Mouse (Mus musculus) heart, postnatal 4 days (tissue): ENCODE data around the gene Olfr122. TPM values are rescaled to one million over a fixed set of nuclear protein-coding genes. Genes with fewer than 3 reads are reported as not detected.

ENCODE experiments used
- DNase-seq: peaks from one replicate; pipeline ENCODE4 v3.0.0; 2021
- total RNA-seq, 2 experiments: library from RNA; stranded (reverse); gene quantifications; 2 replicates each; pipeline ENCODE4 v1.2.3; 2021

Olfr122 gene
- total RNA-seq = not detected

DNA sequence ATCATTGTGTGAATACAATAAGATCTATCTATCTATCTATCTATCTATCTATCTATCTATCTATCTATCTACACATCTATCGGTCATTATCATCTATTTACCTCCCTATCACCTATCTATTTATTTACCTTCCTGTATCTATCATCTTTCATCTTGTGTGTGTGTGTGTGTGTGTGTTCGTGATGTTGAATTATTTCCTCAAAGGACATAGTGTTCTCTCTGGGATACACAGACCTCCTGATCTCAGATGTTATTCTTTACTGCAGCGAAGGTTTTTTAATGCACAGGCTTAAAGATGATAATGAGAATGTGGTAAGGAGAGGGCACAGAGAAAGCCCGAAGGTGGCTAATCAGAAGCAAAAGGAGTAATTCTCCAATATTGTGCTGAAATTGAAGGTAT lies at the start of gene Olfr122:
Gene Olfr122, plus strand, starts transcription at position 301 of the 400 bp plus-strand sequence.
- DNase-seq = no peak

- no peak for DNase-seq
These were observed 46.9 kb upstream of the Olfr122 start, which contains the start of gene Olfr120 for GRCm38 (mm10) chr17:37721508-37721907. Gene Olfr120 (plus strand): TSS chr17:37721808.

DNA sequence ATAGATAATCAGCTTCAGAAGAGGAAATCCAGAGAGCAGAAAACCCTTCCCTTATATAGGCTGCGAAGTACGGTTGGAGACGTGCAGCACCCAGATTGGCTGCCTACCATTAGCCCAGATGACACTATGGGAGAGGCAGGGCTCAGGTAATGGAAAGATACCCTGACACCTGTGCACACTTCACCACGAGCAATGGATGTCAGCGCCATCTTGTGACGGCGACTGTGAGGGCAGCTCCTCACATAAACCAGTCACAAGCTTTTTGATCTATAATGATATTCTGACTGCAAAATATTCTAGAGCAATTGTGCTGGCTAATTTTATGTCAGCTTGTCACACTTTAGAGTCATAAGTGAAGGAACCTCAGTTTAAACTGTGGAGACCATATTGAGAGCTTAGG lies 30.3 kb upstream of the Olfr122 start:
- DNase-seq = no peak

GRCm38 (mm10) chr17:37793229-37793628 lies 24.8 kb downstream of the Olfr122 start, which contains the start of gene Olfr123:
Gene Olfr123 (plus strand): TSS chr17:37793529.
- no peak for DNase-seq

GRCm38 (mm10) chr17:37799588-37799987 lies 31.2 kb downstream of the Olfr122 start, which contains the start of gene Olfr124:
Gene Olfr124 (plus strand): TSS chr17:37799888.
- no peak for DNase-seq

Other genes starting within 250 kb of the Olfr122 start
- gene Olfr112, start 199.2 kb upstream of the Olfr122 start, total RNA-seq = not detected
- not detected for gene Olfr113, start 190.9 kb upstream of the Olfr122 start, total RNA-seq
- gene Olfr114, start 175.9 kb upstream of the Olfr122 start, total RNA-seq = not detected
- gene Olfr115, start 141.5 kb upstream of the Olfr122 start, total RNA-seq = not detected
- gene Olfr116, start 141.4 kb upstream of the Olfr122 start, total RNA-seq = not detected
- gene Olfr117, start 104.8 kb upstream of the Olfr122 start, total RNA-seq = not detected
- not detected for gene Olfr118, start 101.6 kb upstream of the Olfr122 start, total RNA-seq
- gene Olfr119, start 72.0 kb upstream of the Olfr122 start, total RNA-seq = not detected
- gene Olfr120, start 46.8 kb upstream of the Olfr122 start, total RNA-seq = not detected
- gene Olfr121, start 19.8 kb upstream of the Olfr122 start, total RNA-seq = not detected
- gene Olfr123, start 24.9 kb downstream of the Olfr122 start, total RNA-seq = not detected
- gene Olfr124, start 31.3 kb downstream of the Olfr122 start, total RNA-seq = not detected
- gene Olfr125, start 64.3 kb downstream of the Olfr122 start, total RNA-seq = not detected
- not detected for gene Olfr126, start 78.9 kb downstream of the Olfr122 start, total RNA-seq
- not detected for gene Olfr127, start 131.8 kb downstream of the Olfr122 start, total RNA-seq
- gene Olfr128, start 151.9 kb downstream of the Olfr122 start, total RNA-seq = not detected
- gene Olfr761, start 184.5 kb downstream of the Olfr122 start, total RNA-seq = not detected